Mouse (Mus musculus) ES-E14 (cell line): Measurements from ENCODE around the gene Col5a1.

Experiments
- CHD2 ChIP-seq: IDR thresholded peaks from 2 replicates; pipeline ENCODE4 v1.6.1; 2014; ENCODE audit warnings: mild to moderate bottlenecking, low read depth, low read length, inconsistent platforms
- HCFC1 ChIP-seq: IDR thresholded peaks from 2 replicates; pipeline ENCODE4 v1.6.1; 2012; ENCODE audit warnings: low read length, inconsistent platforms, borderline replicate concordance; ENCODE audit not compliant: insufficient read depth
- MAFK ChIP-seq: IDR thresholded peaks from 2 replicates; pipeline ENCODE4 v1.6.1; 2014; ENCODE audit warnings: mild to moderate bottlenecking, low read depth, low read length, inconsistent platforms; ENCODE audit not compliant: insufficient read depth
- ZC3H11A ChIP-seq: IDR thresholded peaks from 2 replicates; pipeline ENCODE4 v1.6.1; 2012; ENCODE audit warnings: low read depth, mild to moderate bottlenecking, inconsistent platforms, low read length, borderline replicate concordance
- ZNF384 ChIP-seq: IDR thresholded peaks from 2 replicates; pipeline ENCODE4 v1.6.1; 2012; ENCODE audit warnings: low read depth, low read length, inconsistent platforms

DNA sequence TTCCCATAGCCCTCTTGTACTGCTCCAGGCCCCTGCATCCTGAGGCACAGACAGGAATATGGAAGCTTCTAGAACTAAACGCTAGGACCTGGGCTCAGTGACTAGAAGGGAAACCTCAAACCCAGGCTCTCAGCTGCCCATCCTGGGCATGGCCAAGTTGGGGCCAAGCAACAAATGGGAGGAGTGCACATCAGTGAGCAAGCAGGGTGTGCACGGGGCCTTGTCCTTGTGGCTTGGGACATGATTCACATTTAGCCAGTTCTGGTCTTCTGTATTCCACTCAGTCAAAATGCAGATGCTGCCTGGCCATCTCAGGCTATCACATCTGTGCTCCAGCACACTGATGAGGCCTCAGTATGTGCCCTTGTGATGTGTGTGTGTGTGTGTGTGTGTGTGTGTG, 49.2 kb downstream of the Col5a1 start:
- TF ChIP-seq ZNF384, result no peak
- no peak for TF ChIP-seq ZC3H11A
- TF ChIP-seq HCFC1, result no peak
- no peak for TF ChIP-seq MAFK
- TF ChIP-seq CHD2, result no peak
